Mouse (Mus musculus): ENCODE results near the gene Hadhb.

Gene Hadhb

GRCm38 (mm10) chr5:30131246-30131645 is 23.8 kb upstream of the Hadhb start:
- no peak for DNase-seq

DNA sequence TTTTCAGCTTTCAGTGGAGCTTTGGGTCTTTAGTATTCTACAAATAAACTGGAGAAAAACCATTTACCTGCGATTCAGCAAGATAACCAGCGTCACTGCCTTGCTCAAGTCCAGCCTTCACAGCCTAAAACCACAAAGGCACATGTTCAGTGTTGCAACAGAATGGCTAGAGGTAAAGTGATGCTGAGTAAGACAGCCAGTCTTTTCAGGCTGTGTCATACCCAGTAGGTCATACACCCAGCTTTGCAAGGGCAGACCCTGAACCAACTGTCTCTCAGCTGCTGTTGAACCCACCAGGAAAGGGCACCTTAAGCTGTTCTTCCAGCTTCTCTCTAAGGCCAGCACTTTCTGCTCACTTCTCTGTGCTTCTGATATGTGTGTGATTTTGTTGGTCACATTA is 22.9 kb upstream of the Hadhb start:
- DNase-seq = no peak

- no peak for DNase-seq
Observed at GRCm38 (mm10) chr5:30135711-30136231, 19.3 kb upstream of the Hadhb start.

- DNase-seq = no peak
Observed at GRCm38 (mm10) chr5:30137271-30137670, 17.8 kb upstream of the Hadhb start.

DNA sequence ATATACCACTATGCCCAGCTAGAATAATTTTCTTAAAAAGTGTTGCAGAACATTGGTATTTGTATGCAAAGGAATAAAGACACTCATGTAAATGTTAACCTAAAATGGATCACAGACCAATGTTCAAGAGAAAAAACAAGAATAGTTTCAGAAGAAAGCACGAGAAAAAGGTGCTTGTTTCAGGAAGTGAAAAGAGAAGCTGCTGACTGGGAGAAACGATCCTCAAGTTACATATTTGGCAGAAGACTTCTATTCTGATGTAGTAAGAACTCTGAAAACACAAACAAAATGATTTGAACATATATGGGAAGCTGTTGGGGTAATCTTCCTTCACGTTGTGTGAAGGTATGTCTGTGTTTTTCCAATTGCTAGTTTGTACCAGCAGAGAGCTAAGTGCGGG is 16.9 kb upstream of the Hadhb start:
- no peak for DNase-seq

- DNase-seq = no peak
Observed at GRCm38 (mm10) chr5:30146526-30146925, 8.5 kb upstream of the Hadhb start.

DNA sequence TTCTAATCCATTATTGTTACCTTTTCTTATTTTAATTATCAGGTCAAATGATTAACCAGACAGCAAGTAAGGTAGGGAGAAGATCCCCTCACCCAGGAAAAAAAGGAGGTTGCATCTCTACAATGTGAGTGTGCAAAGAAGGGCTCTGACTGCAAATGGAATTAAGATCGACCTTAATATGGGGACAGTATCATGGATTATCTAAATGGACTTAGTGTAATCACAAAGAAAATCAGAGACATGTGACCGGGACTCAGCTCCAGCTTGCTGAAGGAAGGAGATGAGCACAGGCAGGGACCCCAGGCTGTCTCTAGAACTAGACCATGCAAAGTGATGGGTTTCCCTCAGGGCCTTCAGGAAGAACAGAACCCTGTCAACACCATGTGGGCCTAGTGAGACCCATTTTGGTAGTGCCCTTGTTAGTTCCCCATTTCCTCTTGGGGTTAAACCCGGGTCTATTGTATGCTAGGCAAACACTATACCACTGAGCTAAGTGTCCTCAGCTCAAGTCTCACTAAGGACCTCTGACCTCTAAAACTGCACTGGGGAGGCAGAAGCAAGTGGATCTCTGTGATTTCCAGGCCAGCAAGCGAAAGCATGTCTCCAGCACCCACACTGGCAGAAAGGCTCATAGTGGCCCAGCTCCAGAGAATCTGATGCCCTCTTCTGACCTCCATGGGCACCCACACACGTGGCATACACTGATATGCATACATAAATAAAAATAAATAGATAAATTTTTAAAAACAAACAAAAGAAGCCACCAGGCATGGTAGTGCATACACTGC is 6.7 kb upstream of the Hadhb start:
- DNase-seq = no peak

GRCm38 (mm10) chr5:30152007-30152406 is 3.0 kb upstream of the Hadhb start:
- DNase-seq = no peak

GRCm38 (mm10) chr5:30152413-30152812 is 2.6 kb upstream of the Hadhb start:
- DNase-seq = no peak

DNA sequence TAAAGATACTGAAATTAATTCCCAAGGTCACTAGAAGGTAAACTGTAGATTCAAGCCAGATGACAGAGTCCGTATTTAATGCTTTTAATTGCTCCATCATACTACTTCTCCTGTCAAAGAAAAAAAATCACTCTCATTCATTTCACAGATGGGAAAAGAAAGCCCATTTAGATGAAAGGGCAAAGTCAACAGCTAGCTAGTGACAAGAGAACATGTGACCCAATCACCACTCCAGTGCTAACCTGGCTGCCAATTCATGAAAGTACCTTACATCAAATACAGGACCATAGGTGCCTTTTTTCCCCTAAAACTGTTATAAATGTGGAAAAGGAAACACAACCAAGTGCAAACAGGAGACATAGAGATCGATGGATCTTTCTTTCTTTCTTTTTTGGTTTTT is 1.8 kb upstream of the Hadhb start:
- no peak for DNase-seq

GRCm38 (mm10) chr5:30154013-30154412 is 1.0 kb upstream of the Hadhb start:
- no peak for DNase-seq

- DNase-seq = no peak
Observed at GRCm38 (mm10) chr5:30155395-30155792, 346 bp downstream of the Hadhb start.

DNA sequence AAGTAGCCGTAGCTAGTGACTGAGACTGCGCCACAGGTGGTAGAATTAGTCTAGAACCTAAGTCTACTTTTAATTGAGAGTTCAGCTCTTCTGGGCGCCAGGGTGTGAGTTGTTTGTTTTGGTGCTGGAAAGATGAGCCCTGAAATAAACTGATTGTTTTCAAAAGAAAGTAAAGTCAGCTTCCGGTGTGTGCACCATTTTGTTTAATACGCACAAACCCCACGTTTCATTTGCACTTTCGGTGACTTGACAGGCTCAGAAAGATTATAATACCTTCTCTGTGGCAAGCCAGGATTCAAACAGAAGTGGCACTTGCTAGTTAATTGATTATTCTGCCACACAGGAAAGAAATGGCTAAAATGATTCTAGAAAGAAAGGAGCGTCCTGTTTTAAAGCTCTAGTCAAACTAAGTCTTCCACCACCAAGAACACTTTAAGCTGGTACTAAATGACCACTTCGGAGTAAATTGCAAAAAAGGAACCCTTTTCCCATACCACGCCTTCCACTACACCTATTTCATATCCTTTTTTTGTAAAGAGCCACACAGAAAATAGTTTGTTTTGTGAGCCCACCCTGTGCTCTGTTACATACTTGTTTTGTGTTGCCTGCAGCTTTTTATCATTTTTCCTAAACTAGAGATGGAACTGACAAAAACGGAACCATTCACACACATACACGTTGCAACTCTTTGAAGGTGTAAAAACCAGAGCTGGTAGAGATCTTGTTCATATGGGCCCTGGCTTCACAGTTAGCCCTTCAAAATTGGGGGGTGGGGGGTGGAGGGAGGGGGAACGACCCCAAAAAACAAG is 977 bp downstream of the Hadhb start:
- no peak for DNase-seq

- DNase-seq = peak; percentile 11
Observed at GRCm38 (mm10) chr5:30159601-30160000, 4.6 kb downstream of the Hadhb start.

DNA sequence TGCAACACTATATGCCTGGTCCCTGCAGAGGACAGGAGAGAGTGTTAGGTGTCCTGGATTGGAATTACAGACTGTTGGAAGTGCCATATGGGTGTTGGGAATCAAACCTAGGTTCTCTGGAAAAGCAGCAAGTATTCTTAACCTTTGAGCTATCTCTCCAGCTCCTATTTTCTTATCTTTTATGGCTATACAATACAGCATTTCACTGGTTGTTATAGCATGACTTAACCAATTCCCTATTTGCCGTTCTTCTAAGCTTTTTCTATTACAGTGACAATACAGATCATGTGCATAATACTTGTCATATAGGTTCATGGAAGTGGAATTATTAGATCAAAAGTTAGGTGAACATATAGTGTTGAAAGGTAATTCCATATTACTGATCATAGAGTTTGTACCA is 6.8 kb downstream of the Hadhb start:
- no peak for DNase-seq

DNA sequence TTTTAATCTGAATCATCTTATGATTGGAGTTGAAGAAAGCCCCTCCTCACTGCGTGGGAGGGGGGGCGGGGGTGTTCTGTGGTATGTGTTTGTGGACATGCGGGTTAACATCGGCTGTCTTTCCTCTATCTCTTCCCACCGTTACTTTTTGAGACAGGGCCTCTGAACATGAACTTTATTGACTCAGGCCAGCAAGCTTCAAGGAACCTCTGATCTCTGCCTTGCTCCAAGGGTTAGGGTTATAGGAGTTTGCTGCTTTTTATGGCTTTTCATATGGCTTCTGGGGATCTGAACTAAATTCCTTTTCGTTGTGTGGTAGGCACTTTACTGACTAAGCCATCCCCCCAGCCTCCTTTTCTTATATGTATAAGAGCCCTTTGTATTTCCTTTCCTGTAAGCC is 7.3 kb downstream of the Hadhb start:
- no peak for DNase-seq

GRCm38 (mm10) chr5:30165234-30165946 is 10.3 kb downstream of the Hadhb start:
- no peak for DNase-seq

- no peak for DNase-seq
Observed at GRCm38 (mm10) chr5:30170303-30170940, 15.4 kb downstream of the Hadhb start.

DNA sequence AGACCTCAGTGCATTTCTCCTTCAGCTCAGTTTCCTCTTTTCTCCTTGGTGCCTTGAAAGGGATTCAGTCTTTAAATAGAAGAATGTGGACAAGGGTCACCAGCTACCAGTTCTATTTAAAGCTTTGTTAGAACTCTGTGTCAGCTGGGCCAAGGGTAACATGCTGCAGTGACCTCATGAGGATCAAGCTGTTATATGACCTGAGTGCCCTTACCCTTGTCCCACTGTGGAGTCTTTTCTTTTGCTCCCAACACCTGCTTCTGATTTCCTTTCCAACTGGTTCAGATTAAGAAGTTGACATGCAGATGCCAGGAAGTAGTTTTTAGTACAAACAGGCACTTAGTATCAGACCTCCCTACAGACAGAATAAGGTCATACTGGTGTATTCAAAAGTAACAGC is 17.1 kb downstream of the Hadhb start:
- DNase-seq = no peak

DNA sequence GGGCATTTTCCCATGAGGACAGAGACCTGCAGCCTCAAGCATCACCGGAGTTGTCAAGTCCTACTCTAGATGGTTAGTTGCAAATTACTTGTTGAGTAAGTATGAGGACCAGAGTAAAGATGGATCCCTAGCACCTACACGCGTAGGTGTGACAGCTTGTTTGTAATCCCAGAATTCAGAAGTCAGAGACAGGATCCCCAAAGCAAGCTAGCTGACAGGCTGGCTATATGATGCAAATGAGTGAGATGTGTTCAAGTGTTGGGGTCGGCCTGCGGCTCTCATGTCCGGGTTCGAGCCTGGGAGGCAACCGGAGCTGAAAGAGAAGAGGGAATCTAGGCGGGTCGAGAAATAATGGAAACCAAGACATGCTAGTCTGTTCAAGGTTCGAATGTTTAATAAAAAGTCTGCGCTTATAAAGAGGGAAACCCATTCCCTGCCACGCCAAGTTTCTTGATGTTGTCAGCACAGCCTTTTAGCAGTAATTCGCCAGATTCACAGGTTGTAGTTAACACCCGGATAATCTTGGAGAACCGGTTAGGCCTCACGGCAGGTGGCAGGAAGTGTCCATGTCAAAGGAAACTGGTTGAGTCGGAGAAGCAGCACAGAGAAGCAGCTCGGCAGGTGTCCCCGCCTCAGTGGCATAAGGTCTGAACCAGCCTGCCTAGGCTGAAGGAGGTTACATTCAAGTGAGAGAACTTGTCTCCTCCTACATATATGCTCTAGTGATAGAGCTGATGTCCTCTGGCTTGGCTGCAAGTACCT is 18.1 kb downstream of the Hadhb start:
- no peak for DNase-seq

- no peak for DNase-seq
Observed at GRCm38 (mm10) chr5:30175811-30176210, 20.8 kb downstream of the Hadhb start.

Measured in cerebellum, adult 8-10 months (tissue).